Mouse (Mus musculus) stomach, embryonic 16.5 days (tissue): ENCODE data around the gene Sema4d. TPM values are rescaled to one million over a fixed set of nuclear protein-coding genes. Genes with fewer than 3 reads are reported as not detected.

Source experiments
- ATAC-seq: fragments of 200-750 bp; cut with Nextera tagmentation; 2 replicates; pipeline ENCODE4 v1.8.0; 2017; ENCODE audit warnings: moderate number of reproducible peaks, moderate TSS enrichment; ENCODE audit not compliant: insufficient read depth, low FRiP score
- H3K27ac ChIP-seq: fragments of 300-500 bp; sonication (generic); 2 replicates; pipeline ENCODE4 v1.5.1; 2014; ENCODE audit warnings: low read length
- H3K27me3 ChIP-seq: fragments of 300-500 bp; sonication (generic); 2 replicates; pipeline ENCODE4 v1.6.1; 2014; ENCODE audit warnings: low read length, control low read depth, mixed read lengths; ENCODE audit not compliant: control insufficient read depth, insufficient read depth
- H3K36me3 ChIP-seq: fragments of 300-500 bp; sonication (generic); 2 replicates; pipeline ENCODE4 v1.6.1; 2014; ENCODE audit warnings: low read length; ENCODE audit not compliant: control insufficient read depth, insufficient read depth
- H3K4me1 ChIP-seq: fragments of 300-500 bp; sonication (generic); 2 replicates; pipeline ENCODE4 v1.6.1; 2014; ENCODE audit warnings: low read length, control low read depth, mixed read lengths; ENCODE audit not compliant: control insufficient read depth, insufficient read depth
- H3K4me2 ChIP-seq: fragments of 300-500 bp; sonication (generic); 2 replicates; pipeline ENCODE4 v1.6.1; 2014; ENCODE audit warnings: low read depth, low read length, mixed read lengths
- H3K4me3 ChIP-seq: fragments of 300-500 bp; sonication (generic); replicated peaks from 2 replicates; pipeline ENCODE4 v1.5.1; 2014; ENCODE audit warnings: mild to moderate bottlenecking, low read length
- H3K9ac ChIP-seq: fragments of 300-500 bp; sonication (generic); 2 replicates; pipeline ENCODE4 v1.6.1; 2014; ENCODE audit warnings: low read length
- H3K9me3 ChIP-seq: fragments of 300-500 bp; sonication (generic); replicated peaks from 2 replicates; pipeline ENCODE4 v1.6.1; 2016; ENCODE audit warnings: low read length, control low read depth; ENCODE audit not compliant: control insufficient read depth
- WGBS: fragments of 180-500 bp; shearing (Covaris S2); extraction: QIAGEN DNeasy Blood & Tissue Kit; methylation state at CpG from one replicate; pipeline ENCODE4 v1.1.7; 2014; 5-methylcytosine and 5-hydroxymethylcytosine counted together
- polyA plus RNA-seq: library from polyadenylated mRNA; unstranded; fragments of >200 nt; fragmentation: Nextera tagmentation; extraction: Ambion mirVana; gene quantifications from 2 replicates; pipeline ENCODE4 v1.2.1, GENCODE M21; 2015

The Sema4d gene
- polyA plus RNA-seq, 1 experiment from 2014 or later, result 11.5 TPM

DNA sequence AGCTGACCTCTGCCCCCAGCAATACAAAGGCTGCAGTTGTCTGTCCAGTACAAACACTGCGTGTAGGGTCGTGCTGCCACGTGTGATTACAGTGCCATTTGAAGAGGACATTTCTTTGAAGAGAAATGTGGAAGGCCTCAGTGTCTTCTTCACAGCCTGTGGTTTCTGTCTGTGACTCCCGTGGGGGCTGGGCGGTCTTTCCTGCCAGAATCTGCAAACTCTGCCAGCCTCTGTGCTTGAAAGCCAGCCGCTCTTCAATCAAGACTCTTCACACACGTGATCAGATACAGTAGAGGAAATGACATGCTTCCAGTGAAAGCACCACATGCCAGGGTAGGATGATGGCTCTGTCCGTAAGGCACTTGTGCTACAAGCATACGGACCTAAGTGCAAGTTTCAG, 7.4 kb upstream of the Sema4d start:
- Histone ChIP-seq H3K9ac (no peak overlapping the region), H3K9me3 (no peaks in the 10 kb centered on the region), H3K4me2 (no peak overlapping the region), H3K27ac (no peak overlapping the region), H3K4me3 (no peak overlapping the region), H3K4me1 (no peaks in the 10 kb centered on the region), H3K36me3 (no peaks in the 10 kb centered on the region), H3K27me3 (no peaks in the 10 kb centered on the region)
- ATAC-seq, result no peak
- 53% methylated on average over 9 of the region's 9 CpGs for WGBS

- H3K9ac ChIP-seq, result no peak overlapping the region
- H3K9me3 ChIP-seq, result no peaks in the 10 kb centered on the region
- H3K27me3 ChIP-seq, result no peaks in the 10 kb centered on the region
- no peak overlapping the region for H3K27ac ChIP-seq
- no peak overlapping the region for H3K4me2 ChIP-seq
- no peak overlapping the region for H3K4me3 ChIP-seq
- H3K36me3 ChIP-seq, result no peaks in the 10 kb centered on the region
- no peaks in the 10 kb centered on the region for H3K4me1 ChIP-seq
- WGBS, result 78% methylated on average over 16 of the region's 16 CpGs
- no peak for ATAC-seq
Observed at GRCm38 (mm10) chr13:51799735-51800522, 6.4 kb upstream of the Sema4d start.

- H3K4me1 ChIP-seq, result no peaks in the 10 kb centered on the region
- H3K27ac ChIP-seq, result no peak overlapping the region
- no peak for ATAC-seq
- no peaks in the 10 kb centered on the region for H3K9me3 ChIP-seq
- no peak overlapping the region for H3K4me3 ChIP-seq
- 51% methylated on average over 8 of the region's 8 CpGs for WGBS
- H3K27me3 ChIP-seq, result no peaks in the 10 kb centered on the region
- no peak overlapping the region for H3K4me2 ChIP-seq
- H3K9ac ChIP-seq, result no peak overlapping the region
- H3K36me3 ChIP-seq, result no peaks in the 10 kb centered on the region
Observed at GRCm38 (mm10) chr13:51797899-51798746, 4.6 kb upstream of the Sema4d start.

DNA sequence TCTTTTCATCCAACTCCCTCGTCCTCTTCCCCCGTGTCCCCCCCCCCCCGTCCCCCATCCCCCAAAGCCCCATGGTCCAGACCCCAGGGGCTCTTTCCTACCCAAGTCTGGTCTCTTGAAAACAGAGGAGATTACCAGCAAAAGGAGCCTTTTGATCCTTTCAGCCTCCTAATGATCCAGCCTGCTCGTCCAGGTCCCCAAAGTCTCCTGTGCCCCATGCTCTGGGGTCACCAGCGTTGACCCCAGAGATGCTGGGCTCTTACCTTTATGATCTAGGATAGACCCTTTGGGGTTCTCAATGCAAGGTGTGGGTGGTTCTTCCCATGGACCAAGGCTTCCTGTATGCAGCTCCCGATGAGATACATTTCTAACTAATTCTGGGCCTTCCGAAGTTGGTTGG, 401 bp upstream of the Sema4d start:
- ATAC-seq, result no peak
- Histone ChIP-seq H3K4me3 (peak overlapping the region; percentile 80; the same call in 1 of the 2 replicates), H3K4me2 (peak overlapping the region; percentile 92; the same call in 1 of the 2 replicates), H3K27me3 (peaks cover 10% of the 10 kb centered on the region), H3K27ac (no peak overlapping the region), H3K4me1 (peaks cover 13% of the 10 kb centered on the region), H3K9ac (no peak overlapping the region), H3K36me3 (no peaks in the 10 kb centered on the region), H3K9me3 (no peaks in the 10 kb centered on the region)
- 38% methylated on average over 6 of the region's 7 CpGs for WGBS

GRCm38 (mm10) chr13:51792729-51793424, 670 bp downstream of the Sema4d start:
- H3K4me1 ChIP-seq, result peaks cover 13% of the 10 kb centered on the region
- WGBS, result 2% methylated on average over 43 of the region's 43 CpGs
- peak overlapping the region; percentile 80 for H3K4me3 ChIP-seq

GRCm38 (mm10) chr13:51792135-51792573, 1.4 kb downstream of the Sema4d start:
- H3K27ac ChIP-seq, result no peak overlapping the region
- H3K27me3 ChIP-seq, result peaks cover 10% of the 10 kb centered on the region
- peak overlapping the region; percentile 80 for H3K9ac ChIP-seq
- no peak for ATAC-seq
- H3K4me1 ChIP-seq, result peaks cover 13% of the 10 kb centered on the region
- H3K9me3 ChIP-seq, result no peaks in the 10 kb centered on the region
- 42% methylated on average over 11 of the region's 11 CpGs for WGBS
- H3K4me3 ChIP-seq, result peak overlapping the region; percentile 80
- peak overlapping the region; percentile 92 for H3K4me2 ChIP-seq
- no peaks in the 10 kb centered on the region for H3K36me3 ChIP-seq

More at GRCm38 (mm10) chr13:51792729-51793424, 670 bp downstream of the Sema4d start:
- ATAC-seq, result peak; percentile 30; the same call in 1 of the 2 replicates
- H3K27ac ChIP-seq, result peak overlapping the region; percentile 43
- peak overlapping the region; percentile 92 for H3K4me2 ChIP-seq
- H3K36me3 ChIP-seq, result no peaks in the 10 kb centered on the region
- no peaks in the 10 kb centered on the region for H3K9me3 ChIP-seq
- H3K9ac ChIP-seq, result peak overlapping the region; percentile 80
- H3K27me3 ChIP-seq, result peaks cover 10% of the 10 kb centered on the region

GRCm38 (mm10) chr13:51791604-51792003, 1.9 kb downstream of the Sema4d start:
- Histone ChIP-seq H3K4me3 (no peak overlapping the region), H3K27ac (no peak overlapping the region), H3K27me3 (peaks cover 10% of the 10 kb centered on the region), H3K4me1 (peaks cover 13% of the 10 kb centered on the region), H3K9me3 (no peaks in the 10 kb centered on the region), H3K36me3 (no peaks in the 10 kb centered on the region), H3K4me2 (peak overlapping the region; percentile 92), H3K9ac (peak overlapping the region; percentile 80; the same call in 1 of the 2 replicates)
- WGBS, result 66% methylated on average over 3 of the region's 3 CpGs
- ATAC-seq, result no peak

- H3K4me2 ChIP-seq, result no peak overlapping the region
- WGBS, result 55% methylated on average over 5 of the region's 5 CpGs
- no peaks in the 10 kb centered on the region for H3K36me3 ChIP-seq
- ATAC-seq, result no peak
- no peak overlapping the region for H3K4me3 ChIP-seq
- H3K27me3 ChIP-seq, result peaks cover 10% of the 10 kb centered on the region
- H3K27ac ChIP-seq, result no peak overlapping the region
- H3K9ac ChIP-seq, result no peak overlapping the region
- H3K4me1 ChIP-seq, result peaks cover 13% of the 10 kb centered on the region
- no peaks in the 10 kb centered on the region for H3K9me3 ChIP-seq
Observed at GRCm38 (mm10) chr13:51790793-51791192, 2.8 kb downstream of the Sema4d start.
